Mouse (Mus musculus): ENCODE data around the gene Acvr1. TPM values are rescaled to one million over a fixed set of nuclear protein-coding genes. Genes with fewer than 3 reads are reported as not detected.

Acvr1 gene
- total RNA-seq (2021) = 10 to 100 TPM; 12.4 to 16.2 TPM
- long read RNA-seq, experiment 1, partial matches to known transcripts = 1 of 5 reads
- long read RNA-seq, experiment 1, other reads (novel, unspliced or antisense) = 1 of 5 reads
- long read RNA-seq, experiment 2, transcript Acvr1-204 (12 exons, 3,050 nt) = major isoform, 7 of 11 reads
- long read RNA-seq, experiment 2, partial matches to known transcripts = 2 of 11 reads
- long read RNA-seq, experiment 2, other reads (novel, unspliced or antisense) = 0 of 11 reads

- DNase-seq = peak; percentile 91
These were observed at the start of gene Acvr1, which contains the start of gene Upp2 for GRCm38 (mm10) chr2:58567066-58567810. TSS of gene Acvr1 (minus strand) at chr2:58567157. TSS of gene Upp2 (plus strand) at chr2:58567298.

DNA sequence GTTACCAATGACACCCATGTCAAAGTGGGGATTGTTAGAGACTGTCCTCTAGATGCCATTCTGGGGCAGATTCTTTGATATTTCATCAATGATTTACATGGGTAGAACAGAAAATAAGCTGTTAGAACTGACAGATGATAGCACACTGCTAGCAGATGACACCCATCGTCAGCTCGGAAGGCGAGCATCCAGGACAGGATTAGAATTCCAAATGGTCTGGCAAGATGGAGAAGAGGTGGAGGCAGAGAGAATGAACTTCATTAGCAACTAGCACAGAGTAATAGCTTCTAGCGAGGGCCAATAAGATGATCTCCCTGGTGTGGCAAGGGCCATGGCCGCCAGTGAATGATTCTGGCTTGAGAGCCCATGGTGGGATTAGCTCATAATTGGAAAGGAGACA, 48.8 kb upstream of the Acvr1 start:
- no peak for DNase-seq

GRCm38 (mm10) chr2:58614851-58615250, 47.9 kb upstream of the Acvr1 start:
- no peak for DNase-seq

DNA sequence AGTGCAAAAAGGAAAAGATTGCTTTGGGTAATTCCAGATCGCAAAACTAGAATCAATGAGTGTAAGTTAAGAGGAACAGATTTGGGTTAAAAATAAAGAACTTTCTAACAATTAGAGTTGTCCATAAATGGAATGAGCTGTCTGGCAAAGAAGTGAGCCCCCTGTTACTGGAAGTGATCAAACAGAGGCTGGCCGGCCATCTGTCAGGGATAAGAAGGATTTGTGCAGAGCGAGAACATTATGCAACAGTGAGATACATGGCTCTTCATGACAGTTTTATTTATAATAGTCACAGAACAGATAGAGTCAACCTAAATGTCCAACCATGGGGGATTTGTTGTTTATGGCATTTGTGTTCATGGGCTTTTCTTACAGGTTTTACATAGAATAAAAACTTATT, 46.8 kb upstream of the Acvr1 start:
- no peak for DNase-seq

- no peak for DNase-seq
These were observed 37.8 kb upstream of the Acvr1 start for GRCm38 (mm10) chr2:58604791-58605190.

GRCm38 (mm10) chr2:58603379-58603778, 36.4 kb upstream of the Acvr1 start:
- DNase-seq = no peak

DNA sequence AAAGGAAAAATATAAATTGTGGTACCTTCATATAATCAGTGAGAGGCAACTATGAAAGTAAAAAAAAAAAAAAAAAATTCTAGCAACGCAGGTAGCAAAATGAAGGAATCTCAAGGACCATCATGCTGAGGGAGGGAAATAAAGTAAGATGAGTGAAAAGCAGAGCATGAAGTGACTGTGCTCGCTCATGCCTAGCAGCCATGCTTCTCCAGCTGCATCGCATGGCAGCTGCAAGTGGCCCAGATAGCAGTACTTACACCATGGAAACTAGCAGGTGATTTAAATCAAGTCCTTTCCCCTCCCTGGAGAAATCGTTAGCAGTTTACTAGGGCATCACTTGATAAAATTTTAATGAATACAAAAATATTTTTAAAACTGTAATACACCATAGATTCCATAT, 34.4 kb upstream of the Acvr1 start:
- DNase-seq = no peak

GRCm38 (mm10) chr2:58599639-58600038, 32.7 kb upstream of the Acvr1 start:
- DNase-seq = no peak

- no peak for DNase-seq
These were observed 30.6 kb upstream of the Acvr1 start for GRCm38 (mm10) chr2:58597556-58597955.

GRCm38 (mm10) chr2:58596774-58597342, 29.9 kb upstream of the Acvr1 start:
- peak; percentile 40 for DNase-seq

- no peak for DNase-seq
These were observed 28.4 kb upstream of the Acvr1 start for GRCm38 (mm10) chr2:58595350-58595749.

GRCm38 (mm10) chr2:58590055-58590454, 23.1 kb upstream of the Acvr1 start:
- DNase-seq = no peak

- DNase-seq = no peak
These were observed 22.7 kb upstream of the Acvr1 start for GRCm38 (mm10) chr2:58589637-58590036.

- no peak for DNase-seq
These were observed 19.4 kb upstream of the Acvr1 start for GRCm38 (mm10) chr2:58586311-58586710.

DNA sequence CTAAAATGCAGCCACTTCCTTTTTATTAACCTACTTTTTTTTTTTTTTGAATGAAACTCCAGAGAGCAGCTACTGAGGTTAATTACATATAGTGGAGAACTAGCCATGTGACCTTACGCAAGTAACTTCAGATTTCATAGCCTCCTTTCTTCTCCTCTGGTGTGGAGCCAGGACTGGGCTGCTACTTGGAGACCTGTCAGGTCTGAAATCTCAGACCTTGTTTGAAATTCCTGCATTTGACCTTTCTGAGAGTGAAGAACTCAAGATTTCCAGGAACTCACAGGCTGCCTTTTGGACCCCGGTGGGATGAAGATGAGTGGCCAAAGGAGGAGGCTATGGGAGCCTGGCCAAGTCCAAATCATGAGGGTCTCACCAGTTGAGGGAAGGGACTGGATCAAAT, 7.2 kb upstream of the Acvr1 start:
- DNase-seq = no peak

DNA sequence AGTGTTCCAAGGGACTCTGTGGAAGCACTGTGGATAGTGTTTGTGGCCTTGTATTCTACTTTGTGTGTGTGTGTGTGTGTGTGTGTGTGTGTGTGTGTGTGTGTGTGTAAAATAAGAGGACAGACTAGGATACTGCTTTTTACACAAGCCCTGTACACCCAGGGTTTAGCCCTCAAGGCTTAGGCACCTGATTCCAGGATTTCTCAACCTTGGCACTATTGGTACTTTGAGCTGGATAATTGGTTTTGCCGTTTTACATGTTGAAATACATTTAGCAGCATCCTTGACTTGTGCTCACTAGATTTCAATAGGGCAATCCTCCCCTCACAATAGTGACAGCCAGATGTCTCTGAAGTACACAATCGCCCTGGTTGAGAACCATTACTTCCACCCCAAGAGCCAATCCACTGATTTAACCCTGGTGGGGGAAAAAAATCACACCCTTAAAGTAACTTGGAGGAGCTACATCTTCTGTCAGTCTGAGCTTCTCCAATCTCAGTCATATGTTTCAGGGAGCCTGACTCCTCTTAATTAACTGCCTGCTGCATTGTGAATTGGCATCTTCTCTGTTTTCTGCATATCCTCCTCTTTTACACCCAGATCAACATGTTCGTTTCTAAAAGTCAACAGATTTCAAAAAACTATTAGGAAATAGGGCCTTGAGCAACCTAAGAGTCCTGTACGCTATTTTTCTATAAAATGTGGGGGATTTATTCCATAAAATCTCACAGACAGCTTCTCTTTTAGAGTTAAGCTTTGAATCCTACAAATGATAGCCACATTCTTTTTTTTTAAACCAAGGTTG, 2.1 kb upstream of the Acvr1 start:
- no peak for DNase-seq

GRCm38 (mm10) chr2:58567866-58568719, 1.1 kb upstream of the Acvr1 start:
- DNase-seq = no peak

GRCm38 (mm10) chr2:58566410-58567065, 419 bp downstream of the Acvr1 start:
- peak; percentile 68 for DNase-seq

DNA sequence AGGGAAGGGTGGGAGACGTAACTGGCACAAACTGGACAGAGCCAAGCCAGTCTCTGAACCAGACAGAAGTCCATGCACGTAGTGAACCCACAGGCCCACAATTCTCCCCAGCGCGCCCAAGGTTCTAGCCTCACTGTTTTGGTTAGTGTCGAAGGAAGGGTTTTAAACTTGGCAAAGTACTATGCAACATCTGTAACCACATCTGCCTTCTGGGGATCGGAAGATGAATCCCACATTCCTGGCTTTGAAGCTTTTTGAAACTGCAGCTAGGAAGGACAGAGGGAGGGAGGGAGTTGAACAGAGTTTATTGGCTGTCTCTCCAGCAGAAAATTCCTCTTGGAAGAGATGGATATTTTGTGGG, 928 bp downstream of the Acvr1 start:
- DNase-seq = no peak

DNA sequence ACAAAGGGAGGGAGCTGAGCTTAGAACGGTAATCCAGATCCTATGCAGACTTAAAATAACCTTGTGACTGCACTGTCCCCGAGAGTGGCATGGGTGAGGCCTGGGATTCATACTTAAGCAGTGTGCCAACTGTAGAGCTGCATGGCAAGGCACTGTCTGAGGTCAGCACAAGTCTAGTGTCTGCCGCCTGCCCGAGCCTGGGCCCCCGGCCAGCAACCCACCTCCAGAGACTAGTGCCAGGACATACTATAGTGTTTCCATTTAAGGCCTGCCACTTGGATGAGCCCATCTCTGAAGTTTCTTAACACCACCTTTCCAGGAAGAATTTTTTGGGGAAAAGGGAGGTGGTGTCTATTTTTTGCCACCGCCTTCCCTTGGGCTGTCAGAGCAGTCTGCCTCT, 1.7 kb downstream of the Acvr1 start:
- peak; percentile 52 for DNase-seq

DNA sequence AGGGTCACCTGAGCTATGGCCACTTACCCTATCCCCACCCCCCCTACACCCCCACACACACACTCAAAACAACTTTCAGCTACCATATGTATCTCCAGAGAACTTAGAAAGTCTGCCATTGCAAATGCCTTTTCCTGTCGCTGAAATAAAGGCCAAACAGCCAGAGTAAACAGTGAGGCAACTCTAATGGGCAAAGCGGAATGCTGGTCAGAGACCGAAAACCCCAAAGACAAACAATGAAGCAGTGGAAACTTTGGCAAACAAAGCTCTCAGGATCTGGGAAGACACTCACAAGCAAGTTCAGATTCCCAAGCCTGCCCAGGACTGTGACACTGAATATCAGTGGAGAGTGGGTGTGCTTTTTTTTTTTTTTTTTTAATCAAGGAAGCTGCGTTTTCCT, 4.8 kb downstream of the Acvr1 start:
- DNase-seq = no peak
